Mouse (Mus musculus) ovary, adult 2 months (tissue): ENCODE results near the gene Tfec. TPM values are rescaled to one million over a fixed set of nuclear protein-coding genes. Genes with fewer than 3 reads are reported as not detected.

Experiments
- polyA plus RNA-seq: library from polyadenylated mRNA; depleted of rRNA; stranded (reverse); fragments of >200 nt; gene quantifications from 2 replicates; pipeline ENCODE4 v1.2.3, GENCODE M21; 2012; rRNA removed

Gene Tfec
- polyA plus RNA-seq: 0.26 and 0.36 TPM in 2 replicates

GRCm38 (mm10) chr6:16898251-16898862 is at the start of gene Tfec:
Tfec (minus strand) TSS chr6:16898441.

Other genes starting within 250 kb of the Tfec start
- gene Tes, start 166.7 kb upstream of the Tfec start, polyA plus RNA-seq: 59.6 and 62.5 TPM in 2 replicates